Mouse (Mus musculus): ENCODE data around the gene Itpkb. TPM values are rescaled to one million over a fixed set of nuclear protein-coding genes. Genes with fewer than 3 reads are reported as not detected.
A peak's percentile ranks its signal among the peaks of the same experiment; 100 is the strongest.

Gene Itpkb
- polyA plus RNA-seq, 1 experiment: 14.9 TPM

- TF ChIP-seq CTCF (conservative IDR thresholded peaks at IDR 0.05; ENCODE audit: insufficient read depth, insufficient read length, low read depth, low read length) (no peak), POLR2A (IDR thresholded peaks at IDR 0.05; ENCODE audit: low read depth, low read length) (no peak)
- H3K4me1 ChIP-seq (ENCODE audit: control insufficient read depth, insufficient read depth, low read length): 0 out of 2 replicates have a peak, but pooled peaks cover 4% of the 10 kb centered on the region
- no peaks in the 10 kb centered on the region for H3K27me3 ChIP-seq (replicated peaks; ENCODE audit: control insufficient read depth, insufficient read depth, low read length)
- H3K4me3 ChIP-seq (ENCODE audit: insufficient read depth, low read depth, low read length): no peak overlapping the region
- DNase-seq: no peak
- WGBS: 49% methylated on average over 5 of the region's 5 CpGs
- no peaks in the 10 kb centered on the region for H3K36me3 ChIP-seq (ENCODE audit: control insufficient read depth, insufficient read depth, low read length)
- no peak overlapping the region for H3K27ac ChIP-seq (ENCODE audit: insufficient read depth, low read depth, low read length)
Observed at GRCm38 (mm10) chr1:180397734-180398133, 67.4 kb downstream of the Itpkb start.

- Histone ChIP-seq H3K27me3 (replicated peaks; ENCODE audit: control insufficient read depth, insufficient read depth, low read length) (no peaks in the 10 kb centered on the region), H3K4me1 (ENCODE audit: control insufficient read depth, insufficient read depth, low read length) (peaks cover 7% of the 10 kb centered on the region; the same call in 1 of the 2 replicates), H3K36me3 (ENCODE audit: control insufficient read depth, insufficient read depth, low read length) (no peaks in the 10 kb centered on the region), H3K27ac (ENCODE audit: insufficient read depth, low read depth, low read length) (no peak overlapping the region), H3K4me3 (ENCODE audit: insufficient read depth, low read depth, low read length) (no peak overlapping the region)
- no peak for DNase-seq
- WGBS: 65% methylated on average over 3 of the region's 3 CpGs
- no peak for TF ChIP-seq CTCF (conservative IDR thresholded peaks at IDR 0.05; ENCODE audit: insufficient read depth, insufficient read length, low read depth, low read length)
- no peak for TF ChIP-seq POLR2A (IDR thresholded peaks at IDR 0.05; ENCODE audit: low read depth, low read length)
Observed at GRCm38 (mm10) chr1:180398446-180398845, 68.2 kb downstream of the Itpkb start.

- DNase-seq: no peak
- TF ChIP-seq POLR2A (IDR thresholded peaks at IDR 0.05; ENCODE audit: low read depth, low read length) (no peak), CTCF (conservative IDR thresholded peaks at IDR 0.05; ENCODE audit: insufficient read depth, insufficient read length, low read depth, low read length) (no peak)
- peaks cover 22% of the 10 kb centered on the region for H3K4me1 ChIP-seq (ENCODE audit: control insufficient read depth, insufficient read depth, low read length)
- 66% methylated on average over 4 of the region's 4 CpGs for WGBS
- H3K27me3 ChIP-seq (replicated peaks; ENCODE audit: control insufficient read depth, insufficient read depth, low read length): no peaks in the 10 kb centered on the region
- no peaks in the 10 kb centered on the region for H3K36me3 ChIP-seq (ENCODE audit: control insufficient read depth, insufficient read depth, low read length)
- H3K27ac ChIP-seq (ENCODE audit: insufficient read depth, low read depth, low read length): peak overlapping the region; percentile 42; the same call in 1 of the 2 replicates
- H3K4me3 ChIP-seq (ENCODE audit: insufficient read depth, low read depth, low read length): no peak overlapping the region
Observed at GRCm38 (mm10) chr1:180400691-180401455, 70.6 kb downstream of the Itpkb start.

GRCm38 (mm10) chr1:180401725-180402124 is 71.4 kb downstream of the Itpkb start:
- no peaks in the 10 kb centered on the region for H3K27me3 ChIP-seq (replicated peaks; ENCODE audit: control insufficient read depth, insufficient read depth, low read length)
- H3K36me3 ChIP-seq (ENCODE audit: control insufficient read depth, insufficient read depth, low read length): no peaks in the 10 kb centered on the region
- WGBS: 78% methylated on average over 6 of the region's 6 CpGs
- H3K27ac ChIP-seq (ENCODE audit: insufficient read depth, low read depth, low read length): peak overlapping the region; percentile 97
- TF ChIP-seq CTCF (conservative IDR thresholded peaks at IDR 0.05; ENCODE audit: insufficient read depth, insufficient read length, low read depth, low read length) (no peak), POLR2A (IDR thresholded peaks at IDR 0.05; ENCODE audit: low read depth, low read length) (no peak)
- DNase-seq: no peak
- peaks cover 24% of the 10 kb centered on the region for H3K4me1 ChIP-seq (ENCODE audit: control insufficient read depth, insufficient read depth, low read length)
- H3K4me3 ChIP-seq (ENCODE audit: insufficient read depth, low read depth, low read length): no peak overlapping the region

- peaks cover 27% of the 10 kb centered on the region for H3K4me1 ChIP-seq (ENCODE audit: control insufficient read depth, insufficient read depth, low read length)
- TF ChIP-seq POLR2A (IDR thresholded peaks at IDR 0.05; ENCODE audit: low read depth, low read length) (no peak), CTCF (conservative IDR thresholded peaks at IDR 0.05; ENCODE audit: insufficient read depth, insufficient read length, low read depth, low read length) (no peak)
- H3K27me3 ChIP-seq (replicated peaks; ENCODE audit: control insufficient read depth, insufficient read depth, low read length): no peaks in the 10 kb centered on the region
- WGBS: 64% methylated on average over 11 of the region's 11 CpGs
- H3K36me3 ChIP-seq (ENCODE audit: control insufficient read depth, insufficient read depth, low read length): no peaks in the 10 kb centered on the region
- no peak overlapping the region for H3K4me3 ChIP-seq (ENCODE audit: insufficient read depth, low read depth, low read length)
- H3K27ac ChIP-seq (ENCODE audit: insufficient read depth, low read depth, low read length): peak overlapping the region; percentile 97
- peak; percentile 78 for DNase-seq
Observed at GRCm38 (mm10) chr1:180402481-180403081, 72.3 kb downstream of the Itpkb start.

GRCm38 (mm10) chr1:180403357-180403693 is 73.0 kb downstream of the Itpkb start:
- Histone ChIP-seq H3K4me3 (ENCODE audit: insufficient read depth, low read depth, low read length) (no peak overlapping the region), H3K27ac (ENCODE audit: insufficient read depth, low read depth, low read length) (peak overlapping the region; percentile 97), H3K36me3 (ENCODE audit: control insufficient read depth, insufficient read depth, low read length) (no peaks in the 10 kb centered on the region), H3K4me1 (ENCODE audit: control insufficient read depth, insufficient read depth, low read length) (peaks cover 30% of the 10 kb centered on the region), H3K27me3 (replicated peaks; ENCODE audit: control insufficient read depth, insufficient read depth, low read length) (no peaks in the 10 kb centered on the region)
- TF ChIP-seq CTCF (conservative IDR thresholded peaks at IDR 0.05; ENCODE audit: insufficient read depth, insufficient read length, low read depth, low read length): no peak
- no peak for TF ChIP-seq POLR2A (IDR thresholded peaks at IDR 0.05; ENCODE audit: low read depth, low read length)
- WGBS: 76% methylated on average over 8 of the region's 8 CpGs
- DNase-seq: no peak
